Mouse (Mus musculus) adrenal gland, adult 18-20 months (tissue): ENCODE data around the gene Nphp4. TPM values are rescaled to one million over a fixed set of nuclear protein-coding genes. Genes with fewer than 3 reads are reported as not detected.
"Not testable (repeated sequence)": the region's sequence is repeated elsewhere in the genome, so short reads cannot be mapped to it uniquely, and the experiment has no call there.

Experiments
- DNase-seq, 2 experiments: peaks; one replicate each; pipeline ENCODE4 v3.0.0; 2021 to 2022; ENCODE audit warnings: low spot score in 2 of 2
- total RNA-seq, 2 experiments: library from RNA; stranded (reverse); gene quantifications; 1 replicate in 1 of 2; 2 replicates in 1 of 2; pipeline ENCODE4 v1.2.3; 2021

Nphp4 gene
- total RNA-seq, 2 experiments from 2014 or later: 2.9 to 4.1 TPM

- DNase-seq: no peak
These were observed 77.9 kb downstream of the Nphp4 start for GRCm38 (mm10) chr4:152554421-152554820.

- not testable (repeated sequence) for DNase-seq
These were observed 79.3 kb downstream of the Nphp4 start for GRCm38 (mm10) chr4:152555806-152556205.

GRCm38 (mm10) chr4:152558246-152558645, 81.7 kb downstream of the Nphp4 start:
- DNase-seq: no peak

- no peak for DNase-seq
These were observed 91.5 kb downstream of the Nphp4 start for GRCm38 (mm10) chr4:152568006-152568405.

GRCm38 (mm10) chr4:152568662-152569395, 92.3 kb downstream of the Nphp4 start:
- DNase-seq: no peak

- no peak for DNase-seq
These were observed 97.8 kb downstream of the Nphp4 start for GRCm38 (mm10) chr4:152574266-152574665.

- no peak for DNase-seq
These were observed 100.3 kb downstream of the Nphp4 start for GRCm38 (mm10) chr4:152576826-152577225.

- no peak for DNase-seq
These were observed 103.5 kb downstream of the Nphp4 start for GRCm38 (mm10) chr4:152579956-152580355.

GRCm38 (mm10) chr4:152582206-152582605, 105.7 kb downstream of the Nphp4 start:
- DNase-seq: no peak

- no peak for DNase-seq
These were observed 107.1 kb downstream of the Nphp4 start for GRCm38 (mm10) chr4:152583616-152584015.

- DNase-seq: no peak
These were observed 109.0 kb downstream of the Nphp4 start for GRCm38 (mm10) chr4:152585526-152585925.

GRCm38 (mm10) chr4:152586175-152586574, 109.7 kb downstream of the Nphp4 start:
- DNase-seq: no peak

- no peak for DNase-seq
These were observed 127.8 kb downstream of the Nphp4 start for GRCm38 (mm10) chr4:152604285-152604684.

- DNase-seq: no peak
These were observed 132.7 kb downstream of the Nphp4 start for GRCm38 (mm10) chr4:152609196-152609595.

- no peak for DNase-seq
These were observed 133.5 kb downstream of the Nphp4 start for GRCm38 (mm10) chr4:152610026-152610425.

Other genes starting within 250 kb of the Nphp4 start
- gene Gpr153, start 202.5 kb upstream of the Nphp4 start, total RNA-seq: 1 to 10 TPM; 5.3 to 7.4 TPM
- not detected for gene Hes3, start 185.0 kb upstream of the Nphp4 start, total RNA-seq
- 10 to 100 TPM; 52.1 to 55.6 TPM for gene Icmt, start 179.5 kb upstream of the Nphp4 start, total RNA-seq
- 1 to 10 TPM in 1 of 2 experiments, under 1 TPM in 1; 0.43 to 1.3 TPM for gene Rnf207, start 157.7 kb upstream of the Nphp4 start, total RNA-seq
- gene Rpl22, start 151.0 kb upstream of the Nphp4 start, total RNA-seq: 100 to 1,000 TPM; 443 to 509 TPM
- gene Chd5, start 138.1 kb upstream of the Nphp4 start, total RNA-seq: 1 to 10 TPM; 6.9 to 9.7 TPM
- gene Kcnab2, start 1.2 kb downstream of the Nphp4 start, total RNA-seq: 1 to 10 TPM; 4.6 to 5.5 TPM